Mouse (Mus musculus): ENCODE measurements around the gene Pla2g7. TPM values are rescaled to one million over a fixed set of nuclear protein-coding genes. Genes with fewer than 3 reads are reported as not detected.

The Pla2g7 gene
- polyA plus RNA-seq, 1 experiment from 2014 or later = 9.8 TPM

- no peak for DNase-seq (ENCODE audit: low spot score)
- no peak overlapping the region for H3K9ac ChIP-seq (replicated peaks; ENCODE audit: low read length)
- no peaks in the 10 kb centered on the region for H3K9me3 ChIP-seq (replicated peaks; ENCODE audit: control insufficient read depth, low read length)
- no peak for ATAC-seq (replicated peaks; ENCODE audit: insufficient number of reproducible peaks, low FRiP score, low TSS enrichment, low read depth)
- 91% methylated on average over 6 of the region's 6 CpGs for WGBS
- no peaks in the 10 kb centered on the region for H3K4me1 ChIP-seq (ENCODE audit: control insufficient read depth, insufficient read depth, low read length)
- H3K27ac ChIP-seq (replicated peaks; ENCODE audit: low read depth, low read length) = no peak overlapping the region
- H3K4me3 ChIP-seq (ENCODE audit: low read depth, low read length) = no peak overlapping the region
- no peak overlapping the region for H3K4me2 ChIP-seq (ENCODE audit: low read depth, low read length)
- no peaks in the 10 kb centered on the region for H3K36me3 ChIP-seq (replicated peaks; ENCODE audit: control insufficient read depth, insufficient read depth, low read depth, low read length)
- no peaks in the 10 kb centered on the region for H3K27me3 ChIP-seq (ENCODE audit: control insufficient read depth, insufficient read depth, low read length)
Measured at GRCm38 (mm10) chr17:43589750-43590149, 21.9 kb downstream of the Pla2g7 start.

- no peak overlapping the region for H3K27ac ChIP-seq (replicated peaks; ENCODE audit: low read depth, low read length)
- no peak overlapping the region for H3K9ac ChIP-seq (replicated peaks; ENCODE audit: low read length)
- no peaks in the 10 kb centered on the region for H3K27me3 ChIP-seq (ENCODE audit: control insufficient read depth, insufficient read depth, low read length)
- 89% methylated on average over 5 of the region's 5 CpGs for WGBS
- H3K4me1 ChIP-seq (ENCODE audit: control insufficient read depth, insufficient read depth, low read length) = no peaks in the 10 kb centered on the region
- ATAC-seq (replicated peaks; ENCODE audit: insufficient number of reproducible peaks, low FRiP score, low TSS enrichment, low read depth) (no peak), DNase-seq (ENCODE audit: low spot score) (no peak)
- H3K36me3 ChIP-seq (replicated peaks; ENCODE audit: control insufficient read depth, insufficient read depth, low read depth, low read length) = no peaks in the 10 kb centered on the region
- H3K9me3 ChIP-seq (replicated peaks; ENCODE audit: control insufficient read depth, low read length) = no peaks in the 10 kb centered on the region
- no peak overlapping the region for H3K4me2 ChIP-seq (ENCODE audit: low read depth, low read length)
- H3K4me3 ChIP-seq (ENCODE audit: low read depth, low read length) = no peak overlapping the region
Measured at GRCm38 (mm10) chr17:43590531-43590930, 22.6 kb downstream of the Pla2g7 start.

- DNase-seq (ENCODE audit: low spot score) (no peak), ATAC-seq (replicated peaks; ENCODE audit: insufficient number of reproducible peaks, low FRiP score, low TSS enrichment, low read depth) (no peak)
- Histone ChIP-seq H3K27me3 (ENCODE audit: control insufficient read depth, insufficient read depth, low read length) (no peaks in the 10 kb centered on the region), H3K4me1 (ENCODE audit: control insufficient read depth, insufficient read depth, low read length) (no peaks in the 10 kb centered on the region), H3K4me3 (ENCODE audit: low read depth, low read length) (no peak overlapping the region), H3K9ac (replicated peaks; ENCODE audit: low read length) (no peak overlapping the region), H3K4me2 (ENCODE audit: low read depth, low read length) (no peak overlapping the region), H3K27ac (replicated peaks; ENCODE audit: low read depth, low read length) (no peak overlapping the region), H3K9me3 (replicated peaks; ENCODE audit: control insufficient read depth, low read length) (no peaks in the 10 kb centered on the region), H3K36me3 (replicated peaks; ENCODE audit: control insufficient read depth, insufficient read depth, low read depth, low read length) (no peaks in the 10 kb centered on the region)
- WGBS = 88% methylated on average over 21 of the region's 21 CpGs
Measured at GRCm38 (mm10) chr17:43592296-43593291, 24.7 kb downstream of the Pla2g7 start.

- H3K4me3 ChIP-seq (ENCODE audit: low read depth, low read length) = no peak overlapping the region
- H3K27me3 ChIP-seq (ENCODE audit: control insufficient read depth, insufficient read depth, low read length) = no peaks in the 10 kb centered on the region
- no peak overlapping the region for H3K9ac ChIP-seq (replicated peaks; ENCODE audit: low read length)
- no peaks in the 10 kb centered on the region for H3K4me1 ChIP-seq (ENCODE audit: control insufficient read depth, insufficient read depth, low read length)
- ATAC-seq (replicated peaks; ENCODE audit: insufficient number of reproducible peaks, low FRiP score, low TSS enrichment, low read depth) = no peak
- DNase-seq (ENCODE audit: low spot score) = no peak
- H3K9me3 ChIP-seq (replicated peaks; ENCODE audit: control insufficient read depth, low read length) = no peaks in the 10 kb centered on the region
- WGBS = 97% methylated on average over 2 of the region's 2 CpGs
- H3K36me3 ChIP-seq (replicated peaks; ENCODE audit: control insufficient read depth, insufficient read depth, low read depth, low read length) = no peaks in the 10 kb centered on the region
- H3K27ac ChIP-seq (replicated peaks; ENCODE audit: low read depth, low read length) = no peak overlapping the region
- H3K4me2 ChIP-seq (ENCODE audit: low read depth, low read length) = no peak overlapping the region
Measured at GRCm38 (mm10) chr17:43597742-43598141, 29.8 kb downstream of the Pla2g7 start.

- Histone ChIP-seq H3K27me3 (ENCODE audit: control insufficient read depth, insufficient read depth, low read length) (no peaks in the 10 kb centered on the region), H3K9me3 (replicated peaks; ENCODE audit: control insufficient read depth, low read length) (no peaks in the 10 kb centered on the region), H3K36me3 (replicated peaks; ENCODE audit: control insufficient read depth, insufficient read depth, low read depth, low read length) (no peaks in the 10 kb centered on the region), H3K4me2 (ENCODE audit: low read depth, low read length) (no peak overlapping the region), H3K9ac (replicated peaks; ENCODE audit: low read length) (no peak overlapping the region), H3K27ac (replicated peaks; ENCODE audit: low read depth, low read length) (no peak overlapping the region), H3K4me3 (ENCODE audit: low read depth, low read length) (no peak overlapping the region), H3K4me1 (ENCODE audit: control insufficient read depth, insufficient read depth, low read length) (no peaks in the 10 kb centered on the region)
- DNase-seq (ENCODE audit: low spot score) (no peak), ATAC-seq (replicated peaks; ENCODE audit: insufficient number of reproducible peaks, low FRiP score, low TSS enrichment, low read depth) (no peak)
- 65% methylated on average over 4 of the region's 4 CpGs for WGBS
Measured at GRCm38 (mm10) chr17:43598706-43599105, 30.8 kb downstream of the Pla2g7 start.

GRCm38 (mm10) chr17:43606704-43607103, 38.8 kb downstream of the Pla2g7 start:
- Histone ChIP-seq H3K4me3 (ENCODE audit: low read depth, low read length) (no peak overlapping the region), H3K9ac (replicated peaks; ENCODE audit: low read length) (no peak overlapping the region), H3K9me3 (replicated peaks; ENCODE audit: control insufficient read depth, low read length) (no peaks in the 10 kb centered on the region), H3K36me3 (replicated peaks; ENCODE audit: control insufficient read depth, insufficient read depth, low read depth, low read length) (no peaks in the 10 kb centered on the region), H3K4me2 (ENCODE audit: low read depth, low read length) (no peak overlapping the region), H3K27me3 (ENCODE audit: control insufficient read depth, insufficient read depth, low read length) (no peaks in the 10 kb centered on the region), H3K27ac (replicated peaks; ENCODE audit: low read depth, low read length) (no peak overlapping the region), H3K4me1 (ENCODE audit: control insufficient read depth, insufficient read depth, low read length) (no peaks in the 10 kb centered on the region)
- 11% methylated on average over 3 of the region's 3 CpGs for WGBS
- no peak for ATAC-seq (replicated peaks; ENCODE audit: insufficient number of reproducible peaks, low FRiP score, low TSS enrichment, low read depth)
- DNase-seq (ENCODE audit: low spot score) = peak; percentile 80

- no peak overlapping the region for H3K4me2 ChIP-seq (ENCODE audit: low read depth, low read length)
- H3K36me3 ChIP-seq (replicated peaks; ENCODE audit: control insufficient read depth, insufficient read depth, low read depth, low read length) = no peaks in the 10 kb centered on the region
- H3K9me3 ChIP-seq (replicated peaks; ENCODE audit: control insufficient read depth, low read length) = no peaks in the 10 kb centered on the region
- no peak overlapping the region for H3K4me3 ChIP-seq (ENCODE audit: low read depth, low read length)
- no peaks in the 10 kb centered on the region for H3K4me1 ChIP-seq (ENCODE audit: control insufficient read depth, insufficient read depth, low read length)
- H3K27me3 ChIP-seq (ENCODE audit: control insufficient read depth, insufficient read depth, low read length) = no peaks in the 10 kb centered on the region
- DNase-seq (ENCODE audit: low spot score) (peak; percentile 86), ATAC-seq (replicated peaks; ENCODE audit: insufficient number of reproducible peaks, low FRiP score, low TSS enrichment, low read depth) (no peak)
- 26% methylated on average over 7 of the region's 7 CpGs for WGBS
- H3K9ac ChIP-seq (replicated peaks; ENCODE audit: low read length) = no peak overlapping the region
- no peak overlapping the region for H3K27ac ChIP-seq (replicated peaks; ENCODE audit: low read depth, low read length)
Measured at GRCm38 (mm10) chr17:43611586-43611985, 43.7 kb downstream of the Pla2g7 start.

- DNase-seq (ENCODE audit: low spot score) (no peak), ATAC-seq (replicated peaks; ENCODE audit: insufficient number of reproducible peaks, low FRiP score, low TSS enrichment, low read depth) (no peak)
- Histone ChIP-seq H3K4me1 (ENCODE audit: control insufficient read depth, insufficient read depth, low read length) (no peaks in the 10 kb centered on the region), H3K4me2 (ENCODE audit: low read depth, low read length) (no peak overlapping the region), H3K36me3 (replicated peaks; ENCODE audit: control insufficient read depth, insufficient read depth, low read depth, low read length) (no peaks in the 10 kb centered on the region), H3K27ac (replicated peaks; ENCODE audit: low read depth, low read length) (no peak overlapping the region), H3K4me3 (ENCODE audit: low read depth, low read length) (no peak overlapping the region), H3K27me3 (ENCODE audit: control insufficient read depth, insufficient read depth, low read length) (no peaks in the 10 kb centered on the region), H3K9ac (replicated peaks; ENCODE audit: low read length) (no peak overlapping the region), H3K9me3 (replicated peaks; ENCODE audit: control insufficient read depth, low read length) (no peaks in the 10 kb centered on the region)
- WGBS = 67% methylated on average over 3 of the region's 3 CpGs
Measured at GRCm38 (mm10) chr17:43612221-43612620, 44.3 kb downstream of the Pla2g7 start.
